Mouse (Mus musculus): ENCODE measurements at regions not wholly inside any gene's neighbourhood (a gene's known extent, or its start where the extent isn't known, plus 50 kb on each side); places are given as distances from the start of the nearest gene placed in this dataset.

DNA sequence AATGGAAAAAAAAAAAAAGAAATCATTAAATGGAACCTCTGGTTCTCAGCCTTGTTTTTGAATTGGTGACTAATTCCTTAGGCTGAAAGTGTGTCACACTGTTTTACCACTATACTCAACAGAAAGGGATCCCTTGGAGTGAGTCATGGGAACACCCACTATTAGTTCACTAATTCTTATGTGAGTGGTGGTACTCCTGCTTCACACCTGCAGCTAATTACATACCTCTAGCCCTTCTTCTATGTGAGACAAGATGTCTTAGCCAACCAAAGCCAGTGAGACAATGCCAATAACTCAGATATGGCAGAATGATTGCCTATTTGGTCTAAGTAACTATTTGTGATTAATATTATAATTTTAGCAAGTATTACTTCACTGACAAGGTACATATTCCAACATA lies 398.9 kb downstream of the Vps13c start:
- no peak for TF ChIP-seq GATA1 (IDR thresholded peaks at IDR 0.05; ENCODE audit: borderline replicate concordance, low read length)
- TF ChIP-seq FLI1 (IDR thresholded peaks at IDR 0.05; ENCODE audit: low read length) = no peak

Data from megakaryocyte, embryonic 14.5 days (primary cell).